Mouse (Mus musculus): ENCODE data around the gene Atp9a.

DNA sequence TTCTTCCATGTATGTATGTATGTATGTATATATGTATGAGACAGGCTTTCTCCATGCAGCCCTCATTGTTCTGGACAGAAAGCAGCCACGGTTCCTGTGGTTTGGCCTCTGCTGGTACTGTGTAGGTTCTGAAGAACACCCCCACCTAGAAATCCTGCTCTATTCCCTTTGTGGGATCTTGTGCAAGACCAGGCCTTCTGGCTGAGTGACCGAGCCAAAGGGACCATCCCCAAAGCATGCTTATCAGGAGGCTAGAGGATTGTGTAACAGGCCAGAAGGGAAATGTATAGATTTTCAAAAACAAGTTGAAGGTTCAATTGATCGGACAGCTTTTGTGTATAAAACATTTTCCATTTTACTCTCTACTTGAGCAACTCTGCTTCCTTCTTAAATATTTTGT, 34.0 kb upstream of the Atp9a start:
- TF ChIP-seq CTCF (IDR thresholded peaks at IDR 0.05; ENCODE audit: low read depth) (no peak), EP300 (IDR thresholded peaks at IDR 0.05; ENCODE audit: low read depth) (no peak)

Data from liver, embryonic 14.5 days (tissue).